Mouse (Mus musculus): ENCODE measurements around the gene Man2a1.

- TF ChIP-seq EP300 (IDR thresholded peaks at IDR 0.05; ENCODE audit: insufficient read depth, low read depth, low read length) (no peak), CTCF (IDR thresholded peaks at IDR 0.05; ENCODE audit: low read depth, low read length) (no peak)
Observed at GRCm38 (mm10) chr17:64698516-64698915, 98.0 kb downstream of the Man2a1 start.

All from ES-Bruce4 (cell line).